Mouse (Mus musculus): Measurements from ENCODE around the gene Pcsk2.
A peak's percentile ranks its signal among the peaks of the same experiment; 100 is the strongest.

The Pcsk2 gene

DNA sequence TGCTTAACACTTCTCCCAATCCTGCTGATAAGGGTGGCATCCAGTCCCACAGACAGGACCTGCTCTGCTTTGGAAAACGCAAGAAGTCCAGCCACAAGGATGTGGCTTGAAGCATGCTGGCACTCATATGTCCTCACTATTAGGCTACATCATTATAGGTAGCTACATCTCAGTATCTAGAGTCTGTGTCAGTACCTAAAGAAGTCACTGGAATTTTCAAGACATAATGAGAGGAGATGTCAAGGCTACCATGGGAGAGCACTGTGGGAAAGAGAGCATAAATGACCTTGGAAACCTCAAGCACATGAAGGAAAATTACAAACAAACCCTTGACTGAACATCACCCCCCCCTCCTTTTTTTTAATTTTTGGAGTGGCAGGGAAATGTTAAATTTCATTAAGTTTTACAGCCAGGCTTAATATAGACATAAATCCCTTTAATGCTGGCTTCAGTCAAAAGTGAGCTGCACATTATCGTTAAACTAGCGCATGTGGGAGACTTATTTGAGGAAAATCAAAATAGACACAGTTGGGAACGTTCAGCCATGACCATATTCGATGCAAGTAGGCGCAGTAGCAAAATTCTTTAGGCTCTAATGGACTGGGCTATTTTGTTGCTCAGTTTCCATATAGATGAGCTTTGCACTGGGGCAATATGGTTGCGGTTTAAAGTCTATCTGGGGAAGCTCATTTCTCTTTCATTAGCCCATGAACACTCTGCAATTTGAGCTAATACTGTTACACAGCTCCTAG lies 193.7 kb downstream of the Pcsk2 start:
- no peak for DNase-seq

DNA sequence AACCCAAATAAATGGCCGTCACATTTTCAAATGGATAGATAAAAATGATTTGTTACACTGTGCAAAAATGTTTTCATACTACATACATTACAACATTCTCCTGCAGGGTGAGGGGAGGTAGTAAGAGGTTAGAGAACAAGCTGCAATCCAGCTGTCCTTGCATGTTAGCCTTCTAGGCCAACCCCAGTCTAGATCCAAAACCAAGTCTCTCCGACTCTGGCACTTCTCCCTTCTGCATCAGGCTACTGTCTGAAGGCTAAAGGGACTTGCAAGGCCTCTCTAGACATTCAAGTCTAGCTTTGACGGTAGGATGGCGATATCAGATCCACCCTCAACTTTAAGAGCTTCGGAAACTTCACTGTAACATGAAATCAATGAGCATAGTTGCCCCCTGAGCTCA lies 196.5 kb downstream of the Pcsk2 start:
- no peak for DNase-seq

DNA sequence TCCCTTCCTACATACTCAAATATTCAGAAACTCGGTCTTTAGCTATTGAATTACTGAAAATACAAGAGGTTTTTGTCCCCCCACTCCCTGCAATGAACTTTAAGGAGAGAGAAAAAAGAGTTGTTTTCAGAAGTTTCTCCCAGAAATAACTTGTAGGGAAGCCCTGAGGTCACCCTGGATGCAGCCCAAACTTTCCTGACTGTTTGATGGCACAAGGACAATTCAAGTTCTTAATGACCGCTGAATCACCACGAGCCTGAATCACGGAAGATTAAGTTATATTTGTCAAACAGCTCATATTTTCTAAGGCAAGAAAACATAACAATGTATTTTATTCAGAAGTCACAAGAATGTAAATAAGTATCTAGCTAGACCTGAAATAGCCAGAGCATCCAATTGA lies 197.1 kb downstream of the Pcsk2 start:
- no peak for DNase-seq

DNA sequence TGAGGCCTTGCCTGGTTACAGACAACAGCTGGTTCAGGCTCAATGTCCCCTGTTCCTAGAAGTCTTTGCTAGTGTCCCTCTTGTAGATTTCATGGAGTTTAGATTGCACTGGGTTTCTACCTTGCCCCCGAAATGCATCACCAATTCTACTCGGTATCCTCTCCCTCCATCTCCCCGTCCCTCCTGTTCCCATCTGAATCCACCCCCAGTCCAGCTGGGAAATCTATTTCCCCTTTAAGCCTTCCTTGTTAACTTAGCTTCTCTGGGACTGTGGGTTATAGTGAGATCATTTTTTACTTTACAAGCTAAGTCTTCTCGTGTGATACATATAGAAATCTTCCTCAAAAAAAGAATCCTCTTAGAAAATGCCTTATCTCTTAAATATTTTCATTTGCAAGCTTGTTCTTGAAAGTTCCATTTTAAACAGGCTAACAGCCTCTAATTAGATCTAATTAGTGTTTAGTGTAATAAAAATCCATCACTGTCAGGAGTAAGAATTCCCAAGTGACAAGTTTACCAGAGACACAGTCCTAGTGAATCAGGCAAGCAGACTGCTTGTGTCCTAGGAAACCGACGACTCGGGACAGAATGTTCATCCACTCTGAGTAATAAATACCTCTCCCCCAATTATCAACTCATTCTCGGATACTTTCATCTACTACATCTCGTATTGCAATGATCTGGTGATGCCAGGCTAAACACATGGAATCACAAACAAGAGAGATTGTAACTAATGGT lies 206.3 kb downstream of the Pcsk2 start:
- DNase-seq, result no peak

DNA sequence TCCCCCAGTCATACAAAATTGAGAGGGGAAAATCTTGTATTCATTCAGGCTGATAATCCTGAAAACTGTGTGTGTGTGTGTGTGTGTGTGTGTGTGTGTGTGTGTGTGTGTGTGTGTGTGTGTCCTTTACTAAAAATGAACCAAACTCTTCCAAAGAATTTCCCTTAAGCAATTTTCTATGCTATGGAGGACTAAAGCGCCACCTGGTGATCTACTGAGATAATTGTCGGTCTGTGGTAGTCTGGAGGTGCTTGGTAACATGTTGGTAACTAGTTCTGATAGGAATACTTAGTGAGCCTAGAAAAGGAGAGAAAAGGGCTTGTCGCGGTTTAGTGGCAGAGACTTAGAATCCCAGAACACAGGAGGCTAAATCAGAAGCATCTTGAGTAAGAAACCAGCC lies 230.5 kb downstream of the Pcsk2 start:
- peak; percentile 38 to 62 for DNase-seq

DNA sequence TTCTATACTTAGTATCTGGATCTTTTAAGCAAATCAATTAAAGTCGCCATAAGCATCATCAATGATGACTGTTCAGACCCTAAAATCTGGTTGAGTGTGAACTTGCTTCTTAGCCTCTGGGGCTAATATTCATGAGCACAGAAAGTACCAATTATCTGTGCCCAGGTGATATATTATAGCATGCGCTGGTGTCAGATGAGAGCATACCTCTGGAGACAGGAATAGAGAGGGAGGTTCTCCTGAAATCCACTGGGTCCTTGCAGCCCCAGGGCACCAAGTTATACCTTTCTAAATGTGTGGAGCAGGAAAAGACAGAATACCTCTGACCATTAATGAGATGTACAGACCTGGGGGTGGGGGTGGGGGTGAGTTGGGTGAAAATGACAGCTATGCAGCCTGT lies 234.4 kb downstream of the Pcsk2 start:
- DNase-seq, result no peak

DNA sequence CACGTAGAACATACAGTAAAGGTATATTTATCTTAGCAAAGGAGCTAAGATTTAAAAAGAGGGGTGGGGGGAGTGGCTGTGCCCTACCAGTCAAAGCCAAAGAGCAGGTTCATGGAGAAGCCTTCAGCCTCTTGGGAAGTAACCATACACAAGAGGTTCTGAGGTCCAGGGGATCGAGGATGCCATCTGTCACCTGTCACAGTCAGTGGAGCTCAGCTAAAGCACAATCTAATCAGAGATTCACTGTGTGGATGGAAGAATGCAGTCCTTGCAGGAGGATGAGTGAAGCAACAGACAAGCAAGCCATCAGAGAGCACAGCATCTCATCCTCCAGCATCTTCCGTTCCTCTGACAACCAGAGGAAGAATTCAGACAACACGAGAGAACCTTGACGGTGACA lies 244.0 kb downstream of the Pcsk2 start:
- no peak for DNase-seq

DNA sequence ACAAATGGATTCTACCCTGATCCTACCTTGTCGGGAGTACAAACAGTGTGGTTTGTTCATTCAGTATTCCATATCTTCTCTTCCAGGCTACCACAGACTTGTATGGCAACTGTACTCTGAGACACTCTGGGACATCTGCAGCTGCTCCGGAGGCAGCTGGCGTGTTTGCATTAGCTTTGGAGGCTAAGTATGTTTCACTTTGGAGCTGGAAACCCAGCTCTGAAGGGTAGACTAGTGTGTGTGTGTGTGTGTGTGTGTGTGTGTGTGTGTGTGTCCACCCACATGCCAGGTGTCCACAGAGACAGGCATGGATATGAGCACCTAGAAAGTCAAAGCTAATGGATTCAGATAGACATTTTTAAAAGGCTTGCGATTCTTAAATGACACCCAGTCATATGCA lies 249.9 kb downstream of the Pcsk2 start:
- no peak for DNase-seq

DNA sequence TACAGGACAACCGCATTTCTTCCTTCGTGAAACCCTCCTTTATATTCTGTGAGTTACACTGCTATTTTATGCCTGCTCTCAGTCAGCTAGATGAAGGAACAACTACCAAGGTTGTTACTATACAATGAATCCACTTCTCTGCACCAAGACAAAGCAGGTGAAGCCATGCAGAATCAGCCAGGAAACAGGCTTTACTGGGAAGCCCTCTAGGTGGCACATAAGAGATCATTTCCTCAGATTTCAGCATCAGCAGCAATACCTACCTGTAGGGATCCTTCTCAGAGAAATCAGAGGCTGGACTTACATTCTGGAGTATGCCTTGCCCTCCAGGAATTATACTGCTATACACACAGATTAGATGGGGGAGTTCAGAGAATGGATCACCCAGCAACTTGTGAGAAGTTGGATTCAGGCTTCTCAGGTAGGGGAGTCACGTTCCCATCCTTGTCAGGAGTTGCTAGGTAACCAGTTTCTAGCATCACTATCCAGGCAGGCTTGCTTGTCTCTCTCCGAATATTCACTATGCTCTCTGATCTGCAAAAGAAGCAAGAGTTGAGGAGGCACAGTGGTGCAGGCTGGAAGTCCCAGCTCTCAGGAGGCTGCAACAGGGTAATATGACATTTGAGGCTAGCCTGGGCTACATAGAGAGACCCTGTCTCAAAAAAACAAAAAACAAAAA lies 250.5 kb downstream of the Pcsk2 start:
- no peak for DNase-seq

DNA sequence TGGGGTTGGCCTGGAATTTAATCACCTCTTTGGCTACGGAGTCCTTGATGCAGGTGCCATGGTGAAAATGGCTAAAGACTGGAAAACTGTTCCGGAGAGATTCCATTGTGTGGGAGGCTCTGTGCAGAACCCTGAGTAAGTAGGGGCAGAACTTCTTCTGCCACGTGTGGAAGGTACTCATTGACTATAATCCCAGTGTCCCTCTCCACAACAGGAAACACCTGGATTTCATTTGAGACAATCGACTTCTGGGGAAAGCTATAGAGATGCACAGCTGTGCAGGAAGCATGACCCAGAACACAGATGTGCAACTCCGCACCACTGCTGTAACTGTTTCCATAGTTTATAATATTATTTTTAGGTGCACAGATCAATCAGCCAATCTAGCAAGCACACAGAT lies 255.1 kb downstream of the Pcsk2 start:
- DNase-seq, result no peak

DNA sequence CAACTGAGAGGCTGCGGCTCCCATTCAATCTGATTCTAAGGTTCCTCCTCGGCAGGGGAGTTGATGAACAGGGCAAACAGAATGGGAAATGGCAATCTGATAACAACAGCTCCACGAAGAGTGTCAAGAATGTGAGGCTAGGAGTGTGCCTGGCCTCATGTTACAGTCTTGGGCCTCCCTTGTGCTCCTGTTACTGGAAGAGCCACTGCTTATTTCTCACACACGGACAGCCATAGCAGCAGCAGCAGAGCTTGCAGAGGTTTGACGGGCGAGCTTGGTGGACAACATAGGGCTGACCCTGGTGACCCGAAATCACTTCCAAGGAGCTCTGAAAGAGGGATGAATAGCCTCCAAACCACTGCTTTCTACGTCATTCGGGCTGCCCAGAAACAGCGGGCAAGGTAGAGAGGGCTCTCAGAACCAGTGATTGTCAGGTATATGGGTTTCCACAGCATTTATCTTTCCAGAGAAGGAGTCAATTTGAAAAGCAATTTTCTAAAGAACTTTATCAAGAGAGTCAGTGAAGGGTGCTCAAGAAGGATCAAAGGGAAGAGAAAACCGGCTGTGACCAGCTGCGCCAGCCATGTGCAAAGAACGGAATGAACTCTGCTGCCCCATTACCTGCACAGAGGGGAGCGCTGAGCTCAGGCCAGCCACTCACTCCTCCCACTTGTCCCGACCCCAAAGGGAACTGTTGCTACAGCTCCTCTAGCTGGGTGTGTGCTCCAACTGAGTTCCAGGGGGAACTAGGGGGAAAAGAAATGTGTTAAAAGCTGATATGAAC lies 260.4 kb downstream of the Pcsk2 start:
- DNase-seq, result no peak

DNA sequence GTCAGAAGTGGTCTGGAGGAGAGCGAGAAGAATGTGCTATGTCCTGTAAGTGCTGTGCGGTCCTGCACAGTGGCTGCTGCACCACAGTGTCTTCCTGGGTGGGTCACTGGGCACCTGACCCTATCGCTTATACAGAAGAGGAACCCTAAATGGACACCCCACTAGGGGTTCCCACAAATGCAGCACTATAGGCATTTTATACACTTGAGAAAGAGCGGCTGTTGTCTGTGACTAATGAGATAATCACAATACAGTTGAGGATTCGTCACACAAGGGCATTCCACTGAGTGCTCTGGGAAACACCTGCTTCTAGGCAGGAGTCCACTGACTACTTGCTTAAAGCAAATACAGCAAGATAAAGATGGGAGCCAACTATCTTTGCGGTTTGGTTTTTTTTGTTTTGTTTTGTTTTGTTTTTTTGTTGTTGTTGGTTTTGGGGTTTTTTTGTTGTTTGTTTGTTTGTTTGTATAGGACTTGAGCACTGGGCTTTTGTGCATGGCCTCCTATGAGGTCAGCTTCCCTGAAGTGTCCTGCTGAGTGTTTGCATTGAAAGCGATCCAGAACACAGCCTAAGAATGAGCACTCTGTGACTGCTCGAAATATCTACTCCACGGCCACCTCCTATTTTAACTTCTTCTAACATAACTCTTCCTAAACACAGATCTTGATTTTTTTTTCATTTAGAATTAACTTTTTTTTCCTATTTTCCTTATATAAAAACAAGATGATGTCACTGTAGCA lies 261.1 kb downstream of the Pcsk2 start:
- DNase-seq, result no peak

DNA sequence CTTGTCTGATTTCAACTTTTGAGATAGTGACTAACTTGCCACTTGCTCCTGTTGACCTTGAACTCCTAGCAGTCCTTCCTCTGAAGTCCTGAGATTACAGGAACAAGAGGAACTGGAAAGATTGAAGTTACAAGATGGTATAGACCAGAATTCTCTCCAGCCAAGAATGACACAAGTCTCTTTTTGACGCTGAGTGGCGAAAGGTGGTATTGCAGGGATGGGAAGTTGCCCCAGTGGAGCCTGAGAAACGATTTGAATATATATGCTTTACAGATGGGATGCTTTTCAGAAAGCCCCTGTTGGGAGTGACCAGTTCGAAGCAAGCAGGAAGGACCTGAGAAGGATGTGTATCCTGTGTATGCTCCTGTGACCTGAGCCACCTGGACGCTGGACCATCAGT lies 262.8 kb downstream of the Pcsk2 start:
- no peak for DNase-seq

DNA sequence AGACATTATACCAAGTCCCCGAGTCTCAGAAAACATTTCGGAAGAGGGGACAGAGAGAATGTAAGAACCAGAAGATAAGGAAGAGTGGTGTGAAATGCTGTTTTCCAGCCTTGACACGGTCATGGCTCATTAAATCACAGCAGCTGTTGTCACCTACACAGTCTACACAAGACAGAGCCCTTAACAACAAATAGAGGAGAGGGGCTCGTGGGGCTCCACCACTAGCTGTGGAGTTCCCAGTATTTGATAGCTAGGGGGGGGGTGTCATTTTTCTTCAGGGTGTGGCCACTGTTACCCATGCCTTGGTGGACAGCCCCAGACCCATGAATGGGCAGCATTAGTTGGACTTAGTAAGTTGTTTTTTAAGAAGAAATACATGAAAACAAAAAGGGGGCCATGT lies 266.3 kb downstream of the Pcsk2 start:
- DNase-seq, result no peak

DNA sequence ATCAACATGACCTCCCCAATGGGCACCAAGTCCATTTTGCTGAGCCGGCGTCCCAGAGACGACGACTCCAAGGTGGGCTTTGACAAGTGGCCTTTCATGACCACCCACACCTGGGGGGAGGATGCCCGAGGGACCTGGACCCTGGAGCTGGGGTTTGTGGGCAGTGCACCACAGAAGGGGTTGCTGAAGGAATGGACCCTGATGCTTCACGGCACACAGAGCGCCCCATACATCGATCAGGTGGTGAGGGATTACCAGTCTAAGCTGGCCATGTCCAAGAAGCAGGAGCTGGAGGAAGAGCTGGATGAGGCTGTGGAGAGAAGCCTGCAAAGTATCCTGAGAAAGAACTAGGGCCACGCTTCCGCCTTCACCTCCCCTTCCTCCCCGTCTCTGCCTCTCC lies 267.5 kb downstream of the Pcsk2 start:
- DNase-seq, result no peak

DNA sequence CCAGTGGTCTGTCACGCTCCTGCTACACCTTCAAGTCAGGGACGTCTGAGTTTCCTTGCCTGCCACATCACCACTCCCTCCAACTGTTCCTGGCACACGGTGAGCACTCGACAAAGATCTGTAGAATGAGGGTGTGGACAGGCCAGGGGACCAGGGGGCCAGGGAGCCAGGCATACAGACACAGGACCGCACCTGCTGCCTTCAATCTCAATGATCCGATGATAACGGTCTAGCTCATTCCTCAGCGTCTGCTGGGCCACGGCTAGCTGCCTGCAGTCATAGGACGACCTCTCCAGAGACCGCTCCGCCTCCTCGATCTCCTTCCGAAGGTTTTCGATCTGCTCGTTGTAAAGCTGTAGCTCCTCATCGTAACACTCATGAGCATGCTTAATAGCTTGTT lies 285.7 kb downstream of the Pcsk2 start:
- no peak for DNase-seq

DNA sequence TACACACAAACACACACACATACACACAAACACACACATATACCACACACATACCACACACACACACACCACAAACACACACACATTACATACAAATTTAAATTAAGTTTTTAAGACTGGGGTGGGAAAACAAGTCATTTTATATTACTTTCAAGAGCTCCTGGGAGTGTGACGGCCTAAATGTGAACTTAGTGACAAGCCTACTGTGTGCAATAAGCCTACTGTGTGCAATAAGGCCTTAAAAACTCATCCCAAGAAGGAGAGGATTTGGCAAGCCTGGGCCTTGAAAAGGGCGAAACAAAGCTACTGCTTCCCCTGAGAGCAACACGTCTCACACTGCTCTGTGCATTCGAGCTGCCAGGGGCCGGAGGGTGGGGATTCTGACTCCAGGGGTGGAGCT lies 286.8 kb downstream of the Pcsk2 start:
- no peak for DNase-seq

DNA sequence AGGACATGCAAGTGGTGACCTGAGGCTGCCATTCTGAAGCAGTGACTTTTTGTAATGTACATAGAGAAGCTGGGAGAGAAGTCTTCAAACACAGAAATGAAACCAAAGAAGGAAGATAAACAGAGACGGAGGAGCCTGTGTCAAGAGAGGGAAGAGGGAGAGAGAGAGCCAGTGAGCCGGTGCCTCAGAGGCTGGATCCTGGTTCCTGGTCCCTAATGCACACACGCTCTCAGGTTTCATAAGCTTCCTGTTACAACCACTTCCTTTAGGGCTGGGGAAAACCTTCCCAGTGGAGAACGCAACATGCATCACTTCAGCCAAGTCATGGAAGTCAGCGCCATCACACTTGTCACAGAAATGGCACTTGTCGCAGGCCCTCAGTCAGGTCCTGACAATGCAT lies 288.1 kb downstream of the Pcsk2 start:
- no peak for DNase-seq

DNA sequence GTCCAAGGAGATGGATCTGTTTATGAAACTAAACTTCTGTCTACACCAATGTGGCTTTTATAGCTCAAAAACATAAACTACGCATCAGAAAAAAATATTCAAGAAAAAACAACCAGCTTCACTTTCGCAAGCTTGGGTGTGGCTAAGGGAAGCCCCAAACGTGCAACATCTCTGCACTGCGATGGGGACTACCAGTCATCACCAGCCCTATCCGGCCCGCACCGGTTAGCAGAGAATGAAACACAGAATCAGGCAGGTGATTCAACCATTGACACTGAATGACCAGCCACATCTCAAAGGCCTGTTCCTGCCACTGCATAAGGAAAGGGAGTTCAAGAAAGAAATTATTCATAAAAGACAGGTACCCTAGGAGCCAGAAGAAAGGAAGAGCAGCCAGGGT lies 289.9 kb downstream of the Pcsk2 start:
- DNase-seq, result no peak

DNA sequence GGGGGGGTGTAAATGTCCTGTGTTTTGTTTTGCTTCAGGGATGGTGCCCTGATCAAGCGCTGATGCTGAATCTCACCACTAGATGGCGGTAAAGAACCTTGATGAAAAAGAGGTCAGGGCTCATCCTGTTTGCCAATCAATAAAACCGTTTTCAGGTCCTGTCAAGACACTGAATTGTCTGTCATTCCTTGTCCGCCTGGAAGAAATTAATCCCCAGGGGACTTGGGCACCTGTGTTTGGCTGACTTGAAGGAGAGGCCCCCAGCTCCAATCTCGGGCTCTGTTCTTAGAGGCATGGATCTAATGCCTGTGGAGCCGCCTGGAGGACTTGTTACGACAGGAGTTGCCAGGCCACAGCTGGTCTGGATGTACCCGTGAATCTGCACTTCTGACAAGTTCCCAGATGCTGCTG lies 291.3 kb downstream of the Pcsk2 start:
- peak; percentile 74 to 82 for DNase-seq

DNA sequence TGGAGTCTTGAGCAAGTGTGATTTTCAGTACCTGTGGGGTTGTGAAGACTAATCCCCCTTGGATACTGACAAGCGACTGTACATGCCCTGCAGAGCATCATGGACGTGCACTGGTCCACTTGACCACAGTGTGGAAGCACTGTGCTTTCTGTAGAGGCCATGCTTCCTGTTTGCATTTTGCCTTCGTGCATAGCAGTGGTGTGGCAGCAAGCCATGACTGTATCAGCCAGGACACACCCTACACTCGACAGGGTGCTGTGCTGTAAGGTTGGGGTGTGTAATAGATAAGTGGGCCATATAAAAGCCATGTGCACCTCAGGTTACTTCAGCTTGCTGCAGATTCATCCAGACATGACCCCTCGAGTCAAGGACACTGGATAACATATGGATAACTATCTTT lies 292.7 kb downstream of the Pcsk2 start:
- no peak for DNase-seq

DNA sequence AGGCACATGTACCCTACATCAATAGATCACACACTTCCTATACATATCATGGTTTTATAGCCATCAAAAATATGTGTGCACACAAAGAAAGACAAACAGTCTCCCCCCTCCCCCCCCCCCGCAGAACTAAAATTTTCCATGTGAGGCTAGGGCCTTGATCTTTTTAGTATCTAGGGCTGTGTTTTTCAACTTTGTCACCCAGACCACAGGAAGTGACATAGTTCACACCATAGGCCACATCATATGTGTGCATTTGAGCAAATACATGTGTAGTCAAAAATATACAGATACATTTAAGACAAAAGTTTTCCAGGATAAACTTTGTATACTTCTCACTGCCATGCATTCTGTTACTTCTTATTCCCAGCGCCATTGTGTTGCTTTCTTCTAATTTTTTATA lies 293.5 kb downstream of the Pcsk2 start:
- DNase-seq, result no peak

DNA sequence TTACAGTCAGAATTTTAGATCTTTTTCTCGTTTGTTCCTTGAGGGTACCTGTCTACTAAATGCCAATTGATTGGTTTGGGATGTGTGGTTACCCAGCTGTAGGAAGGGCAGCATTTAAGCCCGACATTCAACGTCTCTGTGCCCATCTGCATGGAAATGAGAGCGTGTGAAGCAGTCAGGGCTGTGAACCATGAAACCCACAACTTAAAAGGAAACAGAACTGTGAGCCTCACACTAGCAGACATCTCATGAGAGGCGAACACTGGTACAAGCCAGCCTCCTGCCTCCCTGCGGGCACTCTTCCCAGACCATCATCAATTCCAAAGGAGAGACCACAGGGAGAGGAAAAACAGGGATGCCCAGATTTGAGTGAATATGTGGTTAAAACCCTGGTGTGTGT lies 294.9 kb downstream of the Pcsk2 start:
- no peak for DNase-seq
